Mouse (Mus musculus) liver, postnatal 0 days (tissue): ENCODE measurements around the gene Wwp2.

ENCODE experiments used
- CTCF ChIP-seq: sonication (generic); IDR thresholded peaks from 2 replicates; pipeline ENCODE4 v1.5.1; 2016; ENCODE audit warnings: antibody characterized with exemption, low read depth
- EP300 ChIP-seq: IDR thresholded peaks from 2 replicates; pipeline ENCODE4 v1.6.1; 2016; ENCODE audit warnings: antibody characterized with exemption, low read depth, mild to moderate bottlenecking

GRCm38 (mm10) chr8:107395397-107395796, 40.8 kb upstream of the Wwp2 start:
- TF ChIP-seq CTCF (no peak), EP300 (no peak)
